Mouse (Mus musculus): ENCODE data around the gene Efcab2.

Gene Efcab2

GRCm38 (mm10) chr1:178530301-178531078, 124.6 kb downstream of the Efcab2 start:
- in situ Hi-C loops (cut with MseI, MboI) = loop anchor here (10.0 to 25.0 kb wide), 3 partner anchors 154 to 607 kb away; no protein-coding TSS in a partner anchor
